Mouse (Mus musculus): ENCODE results near the gene Relch.

GRCm38 (mm10) chr1:105738334-105738733 lies 74.7 kb downstream of the Relch start:
- no peak for TF ChIP-seq CTCF (IDR thresholded peaks at IDR 0.05)
- no peak for TF ChIP-seq EP300 (IDR thresholded peaks at IDR 0.05)
